Mouse (Mus musculus) liver, embryonic 11.5 days (tissue): ENCODE data around the gene C1qtnf5. TPM values are rescaled to one million over a fixed set of nuclear protein-coding genes. Genes with fewer than 3 reads are reported as not detected.

Experiments
- ATAC-seq: fragments of 200-750 bp; cut with Nextera tagmentation; replicated peaks from 2 replicates; pipeline ENCODE4 v1.8.0; 2017; ENCODE audit warnings: moderate number of reproducible peaks, mild to moderate bottlenecking, moderate TSS enrichment, moderate library complexity; ENCODE audit not compliant: low FRiP score
- DNase-seq: peaks from one replicate; pipeline ENCODE4 v3.0.0-alpha.2; 2017; ENCODE audit warnings: low spot score
- H3K27ac ChIP-seq: fragments of 300-500 bp; sonication (generic); 2 replicates; pipeline ENCODE4 v1.5.1; 2014; ENCODE audit warnings: mild to moderate bottlenecking, low read depth, low read length, control low read depth
- H3K27me3 ChIP-seq: fragments of 300-500 bp; sonication (generic); replicated peaks from 2 replicates; pipeline ENCODE4 v1.6.1; 2014; ENCODE audit warnings: low read length, mixed read lengths; ENCODE audit not compliant: control insufficient read depth, insufficient read depth
- H3K36me3 ChIP-seq: fragments of 300-500 bp; sonication (generic); 2 replicates; pipeline ENCODE4 v1.6.1; 2014; ENCODE audit warnings: mild to moderate bottlenecking, low read length, moderate library complexity, mixed read lengths; ENCODE audit not compliant: control insufficient read depth, insufficient read depth
- H3K4me1 ChIP-seq: fragments of 300-500 bp; sonication (generic); replicated peaks from 2 replicates; pipeline ENCODE4 v1.6.1; 2014; ENCODE audit warnings: low read length, mixed read lengths; ENCODE audit not compliant: control insufficient read depth, insufficient read depth
- H3K4me2 ChIP-seq: fragments of 300-500 bp; sonication (generic); 2 replicates; pipeline ENCODE4 v1.6.1; 2014; ENCODE audit warnings: mild to moderate bottlenecking, control low read depth, moderate library complexity
- H3K4me3 ChIP-seq: fragments of 300-500 bp; sonication (generic); 2 replicates; pipeline ENCODE4 v1.5.1; 2014; ENCODE audit warnings: low read depth, low read length, control low read depth
- H3K9ac ChIP-seq: fragments of 300-500 bp; sonication (generic); 2 replicates; pipeline ENCODE4 v1.6.1; 2014; ENCODE audit warnings: low read depth, low read length, control low read depth
- H3K9me3 ChIP-seq: fragments of 300-500 bp; sonication (generic); 2 replicates; pipeline ENCODE4 v1.6.1; 2016; ENCODE audit warnings: low read length, inconsistent platforms, mixed read lengths; ENCODE audit not compliant: control insufficient read depth
- WGBS: fragments of 180-500 bp; shearing (Covaris S2); extraction: QIAGEN DNeasy Blood & Tissue Kit; methylation state at CpG from one replicate; pipeline ENCODE4 v1.1.7; 2014; 5-methylcytosine and 5-hydroxymethylcytosine counted together
- polyA plus RNA-seq: library from polyadenylated mRNA; unstranded; fragments of >200 nt; fragmentation: Nextera tagmentation; extraction: Ambion mirVana; gene quantifications from 2 replicates; pipeline ENCODE4 v1.2.1, GENCODE M21; 2014

Gene C1qtnf5
- polyA plus RNA-seq, 1 experiment from 2014 or later = 0.26 TPM

DNA sequence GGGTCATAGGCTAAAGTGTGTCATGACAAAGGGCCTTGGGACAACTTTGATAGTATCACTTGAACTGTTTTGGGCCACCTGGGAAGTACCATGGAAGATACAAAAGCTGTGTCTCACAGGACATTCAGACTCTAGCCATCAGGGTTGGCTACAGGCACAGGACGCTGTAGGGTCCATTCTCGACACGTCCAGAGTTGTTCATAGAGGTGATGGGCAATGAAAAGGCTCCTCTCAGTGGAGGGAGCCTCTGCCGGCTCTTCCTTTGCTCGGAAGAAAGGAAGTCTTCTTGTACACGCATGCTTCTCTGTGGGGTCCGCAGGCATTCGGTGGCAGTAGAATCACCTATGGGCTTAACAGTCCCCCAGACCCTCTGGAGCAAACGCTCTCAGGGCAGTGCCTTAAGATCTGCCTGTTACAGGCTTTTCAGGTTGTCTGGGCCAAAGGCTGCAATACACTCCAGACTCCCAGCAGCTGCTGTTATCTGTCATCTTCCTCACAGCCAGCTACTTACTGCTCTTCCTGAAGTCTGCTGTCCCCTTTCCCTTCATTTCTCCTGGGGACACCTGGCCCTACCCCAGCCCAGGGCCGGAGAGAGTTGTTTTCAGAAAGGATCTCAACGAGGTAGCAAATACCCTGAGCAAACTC lies 29.7 kb upstream of the C1qtnf5 start:
- H3K9ac ChIP-seq = no peak overlapping the region
- no peaks in the 10 kb centered on the region; the same call in none of the 2 replicates for H3K4me1 ChIP-seq
- no peaks in the 10 kb centered on the region for H3K36me3 ChIP-seq
- no peak overlapping the region for H3K27ac ChIP-seq
- WGBS = 82% methylated on average over 11 of the region's 11 CpGs
- ATAC-seq (no peak), DNase-seq (no peak)
- H3K4me3 ChIP-seq = no peak overlapping the region
- H3K9me3 ChIP-seq = no peaks in the 10 kb centered on the region
- H3K4me2 ChIP-seq = no peak overlapping the region
- peaks cover 7% of the 10 kb centered on the region; the same call in 1 of the 2 replicates for H3K27me3 ChIP-seq

DNA sequence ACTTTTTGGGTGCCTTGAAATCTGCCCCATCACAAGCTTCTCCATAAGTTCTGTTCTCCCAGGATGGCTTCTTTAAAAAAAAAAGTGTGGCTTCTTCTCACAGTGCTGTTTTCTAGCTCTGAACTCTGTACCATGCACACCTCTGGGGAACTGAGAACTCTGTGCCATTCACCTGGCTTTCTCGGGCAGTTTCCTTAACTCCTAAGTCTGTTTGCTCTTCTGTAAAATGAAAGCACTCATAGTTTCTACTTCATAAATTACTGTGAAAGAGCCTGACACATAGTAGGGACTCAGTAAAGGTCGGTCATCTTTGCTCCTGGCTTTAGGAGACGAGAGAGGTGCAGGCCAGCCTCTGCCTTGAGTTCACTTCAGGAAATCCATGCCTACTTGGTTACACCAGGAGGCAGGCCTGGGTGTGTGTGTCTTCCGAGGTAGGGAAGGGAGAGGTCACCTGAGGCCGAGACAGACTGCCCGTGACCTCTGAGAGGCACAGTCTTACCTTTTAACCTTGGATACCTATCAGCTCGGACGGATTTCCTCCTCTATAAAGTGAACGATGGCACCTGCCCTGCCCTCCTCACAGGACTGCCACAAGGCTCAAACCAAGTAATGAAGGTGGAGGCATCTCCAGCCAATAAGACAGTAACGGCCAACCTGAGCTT lies 28.8 kb upstream of the C1qtnf5 start:
- WGBS = 77% methylated on average over 10 of the region's 10 CpGs
- Histone ChIP-seq H3K4me3 (no peak overlapping the region), H3K4me2 (no peak overlapping the region)

DNA sequence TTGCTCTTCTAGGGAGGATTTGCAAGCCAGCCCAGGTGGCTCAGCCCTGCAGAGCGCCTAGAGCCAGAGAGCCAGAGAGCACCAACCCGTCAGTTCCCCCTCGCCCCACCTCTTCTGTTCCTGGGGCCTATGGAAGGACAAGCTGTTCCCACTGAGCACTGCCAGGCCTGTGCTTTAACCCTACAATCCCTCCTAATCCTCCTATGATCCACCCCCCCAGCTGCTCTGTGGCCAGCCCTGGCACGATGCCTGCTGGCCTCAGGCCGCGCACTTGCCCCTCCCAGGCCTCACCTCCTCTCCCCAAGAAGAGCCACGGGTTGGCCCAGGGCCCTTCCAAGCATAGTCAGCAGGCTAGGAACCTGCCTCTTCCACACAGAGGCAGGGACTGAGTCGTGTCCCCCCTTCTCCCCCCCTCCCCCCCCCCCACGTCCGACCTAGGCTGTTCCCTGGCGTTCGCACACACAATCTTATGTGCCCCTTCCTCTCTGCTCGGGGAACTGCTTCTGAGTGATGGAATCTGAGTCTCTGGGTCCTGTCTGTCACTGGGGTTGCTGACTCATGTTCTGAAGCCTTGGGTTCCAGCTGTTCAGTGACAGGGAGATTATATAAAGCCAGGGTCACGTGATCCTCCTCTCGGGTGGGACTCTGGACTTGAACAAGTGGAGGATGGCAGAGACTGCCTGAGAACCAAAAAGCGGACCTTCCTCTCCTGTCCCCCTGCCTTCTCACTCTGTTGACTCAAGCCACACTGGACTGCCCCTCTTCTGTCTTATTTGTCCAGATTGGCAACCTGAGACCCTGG lies 27.9 kb upstream of the C1qtnf5 start:
- Histone ChIP-seq H3K27me3 (peaks cover 4% of the 10 kb centered on the region; the same call in 1 of the 2 replicates), H3K9ac (no peak overlapping the region), H3K27ac (no peak overlapping the region), H3K36me3 (no peaks in the 10 kb centered on the region), H3K4me1 (peaks cover 9% of the 10 kb centered on the region), H3K9me3 (no peaks in the 10 kb centered on the region), H3K4me3 (no peak overlapping the region), H3K4me2 (no peak overlapping the region)
- no peak for DNase-seq
- no peak for ATAC-seq
- 41% methylated on average over 16 of the region's 16 CpGs for WGBS

More for the DNA sequence above, 28.8 kb upstream of the C1qtnf5 start:
- Histone ChIP-seq H3K9ac (no peak overlapping the region), H3K4me1 (peaks cover under 1% of the 10 kb centered on the region; the same call in 1 of the 2 replicates), H3K27me3 (peaks cover 4% of the 10 kb centered on the region; the same call in 1 of the 2 replicates), H3K36me3 (no peaks in the 10 kb centered on the region), H3K9me3 (no peaks in the 10 kb centered on the region), H3K27ac (no peak overlapping the region)
- ATAC-seq (no peak), DNase-seq (no peak)

DNA sequence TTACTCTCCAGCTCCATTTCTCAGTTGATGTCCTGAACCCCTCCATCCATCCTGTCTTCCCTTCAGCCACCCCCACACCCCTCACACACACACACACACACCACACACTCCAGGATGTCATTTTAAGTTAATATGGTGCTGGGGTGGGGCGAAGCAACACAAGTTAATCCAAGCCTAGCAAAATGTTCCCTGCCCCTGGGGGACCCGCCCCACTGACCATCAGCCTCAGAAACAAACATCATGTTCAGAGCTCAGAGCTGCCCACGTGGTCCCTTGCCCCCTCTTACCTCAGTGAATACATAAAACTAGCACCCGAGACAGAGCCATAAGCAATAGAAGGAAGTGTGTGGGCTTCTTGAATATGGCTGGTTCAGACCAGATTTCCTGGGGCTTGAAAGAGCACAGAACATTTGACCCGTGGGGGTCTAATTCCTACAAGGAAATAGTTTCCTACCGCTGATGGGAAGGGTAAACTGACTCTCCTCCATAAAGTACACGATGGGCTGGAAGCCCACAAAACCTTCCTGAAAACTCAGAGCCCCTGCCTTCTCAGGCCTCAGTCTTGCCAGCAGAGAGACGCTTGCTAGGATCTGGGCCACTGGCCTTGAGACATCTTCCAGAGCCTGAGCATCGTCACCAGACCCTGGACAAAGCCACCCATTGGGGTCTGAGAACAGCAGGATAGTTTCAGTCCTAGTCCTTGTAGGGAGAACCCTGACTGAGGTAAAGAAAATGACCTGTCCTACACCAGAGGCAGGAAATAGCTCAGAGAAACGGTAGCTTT lies 26.9 kb upstream of the C1qtnf5 start:
- H3K27me3 ChIP-seq = peaks cover 4% of the 10 kb centered on the region; the same call in 1 of the 2 replicates
- H3K4me1 ChIP-seq = peaks cover 14% of the 10 kb centered on the region
- H3K9me3 ChIP-seq = no peaks in the 10 kb centered on the region
- WGBS = 59% methylated on average over 10 of the region's 10 CpGs
- no peak overlapping the region for H3K9ac ChIP-seq
- H3K36me3 ChIP-seq = no peaks in the 10 kb centered on the region
- ATAC-seq (no peak), DNase-seq (no peak)
- no peak overlapping the region for H3K27ac ChIP-seq
- H3K4me2 ChIP-seq = no peak overlapping the region
- no peak overlapping the region for H3K4me3 ChIP-seq

DNA sequence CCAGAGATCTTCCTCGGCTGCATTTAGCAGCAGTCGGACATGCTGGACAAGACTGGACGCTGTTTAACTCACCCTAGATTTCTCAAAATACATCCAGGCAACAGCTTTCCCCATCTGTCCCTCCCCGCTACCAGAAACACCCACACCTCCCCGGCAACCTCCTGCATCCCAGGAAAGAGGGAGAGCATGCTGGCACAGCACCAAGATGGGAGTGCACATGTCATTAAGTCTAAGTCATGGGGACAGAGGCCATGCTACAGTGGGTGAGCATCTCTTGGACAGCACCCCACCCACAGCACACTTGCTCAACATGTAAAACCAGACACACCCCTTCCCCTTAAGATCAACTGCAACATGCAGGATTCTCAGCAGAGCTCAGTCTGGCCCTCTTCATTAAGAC lies 26.1 kb upstream of the C1qtnf5 start:
- Histone ChIP-seq H3K9ac (no peak overlapping the region), H3K27ac (no peak overlapping the region), H3K36me3 (no peaks in the 10 kb centered on the region), H3K4me2 (no peak overlapping the region), H3K4me1 (peaks cover 17% of the 10 kb centered on the region), H3K9me3 (no peaks in the 10 kb centered on the region), H3K4me3 (no peak overlapping the region), H3K27me3 (peaks cover 8% of the 10 kb centered on the region; the same call in 1 of the 2 replicates)
- WGBS = 75% methylated on average over 5 of the region's 5 CpGs
- no peak for DNase-seq
- ATAC-seq = no peak

DNA sequence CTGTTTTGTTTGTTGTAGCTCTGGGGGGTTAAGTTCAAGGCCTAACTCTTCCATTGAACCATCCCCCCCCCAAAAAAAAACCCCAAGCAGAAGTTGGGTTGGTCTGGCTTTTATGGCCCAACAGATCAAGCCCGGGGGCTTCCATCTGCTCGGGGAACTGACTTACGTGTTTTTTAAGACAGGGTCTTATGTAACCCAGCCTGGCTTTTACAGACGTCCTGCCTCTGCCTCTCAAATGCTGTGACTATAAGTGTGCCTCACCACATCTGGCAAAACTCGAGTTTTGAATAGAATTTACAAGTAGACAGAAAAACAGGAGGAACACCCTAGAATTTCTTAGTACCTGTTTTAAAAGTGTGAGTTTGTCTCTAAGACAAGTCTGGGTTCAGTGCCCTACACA lies 25.5 kb upstream of the C1qtnf5 start:
- WGBS = 71% methylated on average over 5 of the region's 5 CpGs

DNA sequence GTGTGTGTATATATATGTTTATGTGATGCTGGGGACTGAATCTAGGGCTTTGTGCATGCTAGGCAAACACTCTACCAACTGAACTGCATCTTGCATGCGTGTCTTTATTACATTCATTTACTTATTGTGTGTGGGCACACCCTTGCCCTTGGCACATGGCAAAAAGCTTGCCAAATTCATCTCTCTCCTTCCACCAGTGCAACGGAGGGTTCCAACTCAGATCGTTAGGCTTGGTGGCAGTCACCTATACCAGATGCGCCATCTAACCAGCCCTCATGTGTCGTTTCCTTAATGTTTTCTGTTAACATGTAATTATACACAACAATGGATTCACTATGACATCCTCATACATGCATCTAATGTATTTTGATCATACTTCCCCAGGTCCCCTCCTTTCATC lies 24.8 kb upstream of the C1qtnf5 start:
- no peaks in the 10 kb centered on the region for H3K36me3 ChIP-seq
- ATAC-seq (no peak), DNase-seq (no peak)
- H3K9ac ChIP-seq = no peak overlapping the region
- no peak overlapping the region for H3K4me2 ChIP-seq
- H3K4me3 ChIP-seq = no peak overlapping the region
- H3K4me1 ChIP-seq = peaks cover 22% of the 10 kb centered on the region
- 83% methylated on average over 5 of the region's 5 CpGs for WGBS
- H3K27me3 ChIP-seq = peaks cover 16% of the 10 kb centered on the region; the same call in 1 of the 2 replicates
- H3K27ac ChIP-seq = no peak overlapping the region
- H3K9me3 ChIP-seq = no peaks in the 10 kb centered on the region

More for the DNA sequence above, 25.5 kb upstream of the C1qtnf5 start:
- no peak overlapping the region for H3K4me3 ChIP-seq
- H3K27ac ChIP-seq = no peak overlapping the region
- DNase-seq (no peak), ATAC-seq (no peak)
- H3K9ac ChIP-seq = no peak overlapping the region
- H3K36me3 ChIP-seq = no peaks in the 10 kb centered on the region
- no peaks in the 10 kb centered on the region for H3K9me3 ChIP-seq
- H3K27me3 ChIP-seq = peaks cover 13% of the 10 kb centered on the region; the same call in 1 of the 2 replicates
- H3K4me1 ChIP-seq = peaks cover 17% of the 10 kb centered on the region
- H3K4me2 ChIP-seq = no peak overlapping the region
